Mouse (Mus musculus) E14TG2a.4 (cell line): ENCODE results near the gene Rab3c.

ENCODE experiments used
- CTCF ChIP-seq: conservative IDR thresholded peaks from 2 replicates; pipeline ENCODE4 v1.5.1; 2014; ENCODE audit warnings: low read length
- NANOG ChIP-seq: IDR thresholded peaks from 2 replicates; pipeline ENCODE4 v1.6.1; 2014; ENCODE audit warnings: borderline replicate concordance, low read length, mixed read lengths
- POU5F1 ChIP-seq: IDR thresholded peaks from 2 replicates; pipeline ENCODE4 v1.6.1; 2014; ENCODE audit warnings: low read length, borderline replicate concordance

DNA sequence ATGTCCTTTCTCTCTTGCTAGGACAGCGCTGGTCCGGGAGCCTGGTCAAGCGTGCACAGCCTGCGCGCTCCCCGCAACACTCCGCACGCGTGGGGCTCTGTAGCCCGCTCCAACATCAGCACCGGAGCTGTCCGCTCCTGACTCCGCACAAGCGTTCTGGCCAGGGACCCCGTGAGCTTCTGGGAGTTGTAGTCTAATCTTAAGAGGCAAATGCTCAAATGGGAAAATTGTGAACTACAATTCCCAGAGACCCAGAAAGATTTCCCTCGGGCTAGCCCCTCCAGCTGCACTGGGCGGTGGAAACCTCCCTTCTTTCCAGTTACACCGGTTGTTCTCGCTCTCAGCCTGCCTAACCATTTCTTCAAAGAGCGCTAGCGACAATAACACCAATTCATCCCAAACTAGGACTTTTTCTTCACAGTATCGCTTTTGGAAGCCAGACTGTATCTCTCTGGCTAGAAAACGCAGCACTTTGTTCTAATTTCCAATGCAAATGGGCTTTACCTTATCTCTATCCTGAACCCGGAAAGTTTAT lies 701 bp downstream of the Rab3c start:
- TF ChIP-seq CTCF (no peak), NANOG (no peak), POU5F1 (no peak)
